Mouse (Mus musculus): ENCODE measurements at regions not wholly inside any gene's neighbourhood (a gene's known extent, or its start where the extent isn't known, plus 50 kb on each side); places are given as distances from the start of the nearest gene placed in this dataset.

GRCm38 (mm10) chr11:44238598-44238997, 161.3 kb upstream of the Il12b start:
- Histone ChIP-seq H3K4me1 (peaks cover 16% of the 10 kb centered on the region), H3K27me3 (replicated peaks) (no peaks in the 10 kb centered on the region), H3K36me3 (no peaks in the 10 kb centered on the region), H3K27ac (replicated peaks) (no peak overlapping the region), H3K9me3 (no peaks in the 10 kb centered on the region), H3K9ac (no peak overlapping the region), H3K4me3 (no peak overlapping the region), H3K4me2 (no peak overlapping the region)
- 61% methylated on average over 8 of the region's 8 CpGs for WGBS
- ATAC-seq (ENCODE audit: extremely low read depth, insufficient number of reproducible peaks, low FRiP score, low TSS enrichment) = no peak

- H3K36me3 ChIP-seq = no peaks in the 10 kb centered on the region
- 5% methylated on average over 2 of the region's 2 CpGs for WGBS
- H3K9me3 ChIP-seq = no peaks in the 10 kb centered on the region
- no peak overlapping the region for H3K4me3 ChIP-seq
- H3K4me2 ChIP-seq = no peak overlapping the region
- peak overlapping the region; percentile 55 for H3K27ac ChIP-seq (replicated peaks)
- H3K27me3 ChIP-seq (replicated peaks) = no peaks in the 10 kb centered on the region
- H3K4me1 ChIP-seq = peaks cover 21% of the 10 kb centered on the region
- H3K9ac ChIP-seq = no peak overlapping the region
- ATAC-seq (ENCODE audit: extremely low read depth, insufficient number of reproducible peaks, low FRiP score, low TSS enrichment) = peak; percentile 38; the same call in 1 of the 2 replicates
Observed at GRCm38 (mm10) chr11:44243184-44243583, 156.7 kb upstream of the Il12b start.

GRCm38 (mm10) chr11:44251821-44252220, 148.0 kb upstream of the Il12b start:
- H3K27ac ChIP-seq (replicated peaks) = no peak overlapping the region
- 83% methylated on average over 5 of the region's 5 CpGs for WGBS

GRCm38 (mm10) chr11:44260376-44261111, 139.3 kb upstream of the Il12b start:
- 78% methylated on average over 10 of the region's 10 CpGs for WGBS
- no peaks in the 10 kb centered on the region for H3K36me3 ChIP-seq

More at GRCm38 (mm10) chr11:44251821-44252220, 148.0 kb upstream of the Il12b start:
- H3K27me3 ChIP-seq (replicated peaks) = no peaks in the 10 kb centered on the region
- H3K4me1 ChIP-seq = no peaks in the 10 kb centered on the region
- no peak overlapping the region for H3K9ac ChIP-seq
- no peaks in the 10 kb centered on the region for H3K9me3 ChIP-seq
- no peak overlapping the region for H3K4me2 ChIP-seq
- ATAC-seq (ENCODE audit: extremely low read depth, insufficient number of reproducible peaks, low FRiP score, low TSS enrichment) = no peak
- H3K36me3 ChIP-seq = no peaks in the 10 kb centered on the region
- no peak overlapping the region for H3K4me3 ChIP-seq

GRCm38 (mm10) chr11:44261657-44262056, 138.2 kb upstream of the Il12b start:
- no peak overlapping the region for H3K9ac ChIP-seq
- H3K4me3 ChIP-seq = no peak overlapping the region
- no peak for ATAC-seq (ENCODE audit: extremely low read depth, insufficient number of reproducible peaks, low FRiP score, low TSS enrichment)
- H3K27ac ChIP-seq (replicated peaks) = no peak overlapping the region
- no peaks in the 10 kb centered on the region for H3K36me3 ChIP-seq
- H3K9me3 ChIP-seq = no peaks in the 10 kb centered on the region
- H3K4me1 ChIP-seq = peaks cover 7% of the 10 kb centered on the region; the same call in 1 of the 2 replicates
- H3K4me2 ChIP-seq = no peak overlapping the region
- H3K27me3 ChIP-seq (replicated peaks) = no peaks in the 10 kb centered on the region; the same call in 1 of the 2 replicates
- 31% methylated on average over 8 of the region's 8 CpGs for WGBS

More at GRCm38 (mm10) chr11:44260376-44261111, 139.3 kb upstream of the Il12b start:
- Histone ChIP-seq H3K4me1 (peaks cover 7% of the 10 kb centered on the region; the same call in 1 of the 2 replicates), H3K27me3 (replicated peaks) (no peaks in the 10 kb centered on the region; the same call in 1 of the 2 replicates), H3K27ac (replicated peaks) (no peak overlapping the region), H3K4me3 (no peak overlapping the region), H3K9ac (no peak overlapping the region), H3K9me3 (no peaks in the 10 kb centered on the region), H3K4me2 (no peak overlapping the region)
- ATAC-seq (ENCODE audit: extremely low read depth, insufficient number of reproducible peaks, low FRiP score, low TSS enrichment) = no peak

GRCm38 (mm10) chr11:44262571-44262970, 137.3 kb upstream of the Il12b start:
- Histone ChIP-seq H3K9me3 (no peaks in the 10 kb centered on the region), H3K27ac (replicated peaks) (no peak overlapping the region), H3K36me3 (no peaks in the 10 kb centered on the region), H3K27me3 (replicated peaks) (no peaks in the 10 kb centered on the region; the same call in 1 of the 2 replicates), H3K4me2 (no peak overlapping the region), H3K9ac (no peak overlapping the region), H3K4me1 (peaks cover 7% of the 10 kb centered on the region; the same call in 1 of the 2 replicates), H3K4me3 (no peak overlapping the region)
- 82% methylated on average over 3 of the region's 3 CpGs for WGBS
- ATAC-seq (ENCODE audit: extremely low read depth, insufficient number of reproducible peaks, low FRiP score, low TSS enrichment) = no peak

- H3K27ac ChIP-seq (replicated peaks) = no peak overlapping the region
- H3K27me3 ChIP-seq (replicated peaks) = no peaks in the 10 kb centered on the region
- no peak for ATAC-seq (ENCODE audit: extremely low read depth, insufficient number of reproducible peaks, low FRiP score, low TSS enrichment)
- no peak overlapping the region for H3K9ac ChIP-seq
- no peaks in the 10 kb centered on the region for H3K36me3 ChIP-seq
- H3K9me3 ChIP-seq = no peaks in the 10 kb centered on the region
- no peak overlapping the region for H3K4me2 ChIP-seq
- no peak overlapping the region for H3K4me3 ChIP-seq
- H3K4me1 ChIP-seq = no peaks in the 10 kb centered on the region
Observed at GRCm38 (mm10) chr11:44272268-44272667, 127.6 kb upstream of the Il12b start.

GRCm38 (mm10) chr11:44278521-44279208, 121.2 kb upstream of the Il12b start:
- Histone ChIP-seq H3K4me2 (no peak overlapping the region), H3K36me3 (no peaks in the 10 kb centered on the region), H3K4me3 (no peak overlapping the region), H3K9me3 (no peaks in the 10 kb centered on the region), H3K9ac (no peak overlapping the region), H3K27me3 (replicated peaks) (no peaks in the 10 kb centered on the region), H3K4me1 (no peaks in the 10 kb centered on the region), H3K27ac (replicated peaks) (no peak overlapping the region)
- ATAC-seq (ENCODE audit: extremely low read depth, insufficient number of reproducible peaks, low FRiP score, low TSS enrichment) = no peak
- 69% methylated on average over 7 of the region's 7 CpGs for WGBS

- no peak for ATAC-seq (ENCODE audit: extremely low read depth, insufficient number of reproducible peaks, low FRiP score, low TSS enrichment)
- WGBS = 72% methylated on average over 2 of the region's 2 CpGs
- no peaks in the 10 kb centered on the region for H3K4me1 ChIP-seq
Observed at GRCm38 (mm10) chr11:44285961-44286360, 113.9 kb upstream of the Il12b start.

GRCm38 (mm10) chr11:44288825-44289224, 111.0 kb upstream of the Il12b start:
- H3K36me3 ChIP-seq = no peaks in the 10 kb centered on the region
- H3K4me2 ChIP-seq = no peak overlapping the region
- no peak overlapping the region for H3K27ac ChIP-seq (replicated peaks)
- ATAC-seq (ENCODE audit: extremely low read depth, insufficient number of reproducible peaks, low FRiP score, low TSS enrichment) = no peak
- no peak overlapping the region for H3K9ac ChIP-seq
- H3K4me1 ChIP-seq = no peaks in the 10 kb centered on the region
- H3K4me3 ChIP-seq = no peak overlapping the region
- H3K27me3 ChIP-seq (replicated peaks) = no peaks in the 10 kb centered on the region
- H3K9me3 ChIP-seq = peaks cover 3% of the 10 kb centered on the region; the same call in 1 of the 2 replicates
- WGBS = 80% methylated on average over 1 of the region's 1 CpGs

More at GRCm38 (mm10) chr11:44285961-44286360, 113.9 kb upstream of the Il12b start:
- Histone ChIP-seq H3K36me3 (no peaks in the 10 kb centered on the region), H3K27ac (replicated peaks) (no peak overlapping the region), H3K9me3 (peaks cover 3% of the 10 kb centered on the region; the same call in 1 of the 2 replicates), H3K9ac (no peak overlapping the region), H3K4me2 (no peak overlapping the region), H3K4me3 (no peak overlapping the region), H3K27me3 (replicated peaks) (no peaks in the 10 kb centered on the region)

GRCm38 (mm10) chr11:44303786-44304185, 96.1 kb upstream of the Il12b start:
- Histone ChIP-seq H3K4me1 (no peaks in the 10 kb centered on the region), H3K4me2 (no peak overlapping the region), H3K27ac (replicated peaks) (no peak overlapping the region), H3K9me3 (no peaks in the 10 kb centered on the region), H3K27me3 (replicated peaks) (no peaks in the 10 kb centered on the region; the same call in 1 of the 2 replicates), H3K36me3 (no peaks in the 10 kb centered on the region), H3K9ac (no peak overlapping the region), H3K4me3 (no peak overlapping the region)
- WGBS = 77% methylated on average over 8 of the region's 8 CpGs
- ATAC-seq (ENCODE audit: extremely low read depth, insufficient number of reproducible peaks, low FRiP score, low TSS enrichment) = no peak
